Mouse (Mus musculus) frontal cortex, adult 2 months (tissue): ENCODE results near the gene Plekhg5. TPM values are rescaled to one million over a fixed set of nuclear protein-coding genes. Genes with fewer than 3 reads are reported as not detected.

ENCODE experiments used
- polyA plus RNA-seq: library from polyadenylated mRNA; depleted of rRNA; stranded (reverse); fragments of >200 nt; gene quantifications from 2 replicates; pipeline ENCODE4 v1.2.3, GENCODE M21; 2012; rRNA removed

The Plekhg5 gene
- polyA plus RNA-seq, 1 experiment, result 49.7 TPM

Other genes starting within 250 kb of the Plekhg5 start
- gene Camta1, start 210.6 kb upstream of the Plekhg5 start, polyA plus RNA-seq, result 124 and 125 TPM in 2 replicates
- 62.5 and 64.2 TPM in 2 replicates for gene Dnajc11, start 138.8 kb upstream of the Plekhg5 start, polyA plus RNA-seq
- gene Thap3, start 83.5 kb upstream of the Plekhg5 start, polyA plus RNA-seq, result 29.8 and 39.4 TPM in 2 replicates
- gene Phf13, start 76.2 kb upstream of the Plekhg5 start, polyA plus RNA-seq, result 9.1 and 9.3 TPM in 2 replicates
- gene Klhl21, start 63.7 kb upstream of the Plekhg5 start, polyA plus RNA-seq, result 11.2 and 12.1 TPM in 2 replicates
- gene Zbtb48, start 44.8 kb upstream of the Plekhg5 start, polyA plus RNA-seq, result 17.6 and 19.1 TPM in 2 replicates
- 0.13 and 0.20 TPM in 2 replicates for gene Tas1r1, start 33.9 kb upstream of the Plekhg5 start, polyA plus RNA-seq
- gene Nol9, start 33.2 kb upstream of the Plekhg5 start, polyA plus RNA-seq, result 15.9 and 18.4 TPM in 2 replicates
- 7.0 and 10.6 TPM in 2 replicates for gene Tnfrsf25, start 43.4 kb downstream of the Plekhg5 start, polyA plus RNA-seq
- 1.1 and 1.3 TPM in 2 replicates for gene Espn, start 79.9 kb downstream of the Plekhg5 start, polyA plus RNA-seq
- gene Hes2, start 86.4 kb downstream of the Plekhg5 start, polyA plus RNA-seq, result not detected in 2 replicates
- gene Acot7, start 105.6 kb downstream of the Plekhg5 start, polyA plus RNA-seq, result 304 and 344 TPM in 2 replicates
- 35.4 and 43.3 TPM in 2 replicates for gene Gpr153, start 201.7 kb downstream of the Plekhg5 start, polyA plus RNA-seq
- 0.38 and 0.71 TPM in 2 replicates for gene Hes3, start 219.2 kb downstream of the Plekhg5 start, polyA plus RNA-seq
- gene Icmt, start 224.7 kb downstream of the Plekhg5 start, polyA plus RNA-seq, result 32.7 and 34.2 TPM in 2 replicates
- 20.9 and 23.3 TPM in 2 replicates for gene Rnf207, start 246.5 kb downstream of the Plekhg5 start, polyA plus RNA-seq